Mouse (Mus musculus): ENCODE results near the gene Plekhd1.

The Plekhd1 gene

DNA sequence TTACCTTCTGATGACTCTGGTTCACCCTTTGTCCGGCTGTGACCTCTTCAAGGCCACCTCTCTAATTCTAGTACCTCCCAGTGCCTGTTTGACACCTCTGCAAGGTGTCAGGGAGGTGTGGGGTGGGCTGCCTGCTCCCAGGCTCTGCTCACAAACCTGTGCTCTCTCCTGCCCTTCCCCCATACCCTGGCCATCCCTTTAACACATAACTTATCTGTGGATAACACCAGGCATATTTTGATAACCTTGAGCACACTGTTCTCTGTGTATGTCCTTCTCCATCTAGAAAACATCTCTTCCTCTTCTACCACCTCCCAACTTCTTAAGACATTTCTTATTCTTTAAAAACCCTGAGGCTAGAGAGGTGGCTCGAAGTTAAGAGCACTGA, 6.7 kb downstream of the Plekhd1 start:
- DNase-seq (ENCODE audit: low read depth), result no peak

GRCm38 (mm10) chr12:80701332-80701731, 8.9 kb downstream of the Plekhd1 start:
- no peak for DNase-seq (ENCODE audit: low read depth)

DNA sequence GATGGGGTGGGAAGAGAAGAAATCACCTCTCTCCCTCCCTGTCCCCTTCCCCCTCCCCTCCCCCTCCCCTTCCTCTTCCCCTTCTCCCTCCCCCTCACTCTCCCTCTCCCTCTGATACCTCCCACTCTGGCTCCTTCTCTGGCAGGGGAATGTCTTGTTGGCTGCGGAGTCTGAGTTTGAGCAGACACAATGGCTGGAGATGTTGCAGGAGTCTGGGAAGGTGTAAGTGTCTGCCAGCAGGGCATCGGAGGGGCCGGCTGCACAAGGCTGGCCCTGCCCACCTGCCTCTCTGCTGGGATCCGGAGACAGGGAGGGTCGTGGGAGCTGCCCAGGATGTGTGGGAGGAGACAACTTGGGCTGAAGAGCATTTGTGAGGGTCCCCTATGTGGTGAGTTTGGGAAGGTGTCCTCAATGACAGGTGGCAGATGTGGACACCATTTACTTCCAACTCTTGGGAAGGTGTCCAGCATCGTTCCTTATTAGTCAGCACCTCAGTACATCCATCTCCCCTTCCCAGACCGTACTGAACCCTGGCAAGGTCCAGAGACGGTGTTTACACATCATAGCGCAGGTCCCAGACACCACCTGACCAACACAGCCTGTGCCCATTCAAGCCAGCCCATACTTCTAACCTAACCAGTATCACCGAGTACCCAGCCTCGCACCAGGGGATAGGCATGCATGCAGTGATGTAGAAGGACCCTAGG, 14.0 kb downstream of the Plekhd1 start:
- DNase-seq (ENCODE audit: low read depth), result no peak

DNA sequence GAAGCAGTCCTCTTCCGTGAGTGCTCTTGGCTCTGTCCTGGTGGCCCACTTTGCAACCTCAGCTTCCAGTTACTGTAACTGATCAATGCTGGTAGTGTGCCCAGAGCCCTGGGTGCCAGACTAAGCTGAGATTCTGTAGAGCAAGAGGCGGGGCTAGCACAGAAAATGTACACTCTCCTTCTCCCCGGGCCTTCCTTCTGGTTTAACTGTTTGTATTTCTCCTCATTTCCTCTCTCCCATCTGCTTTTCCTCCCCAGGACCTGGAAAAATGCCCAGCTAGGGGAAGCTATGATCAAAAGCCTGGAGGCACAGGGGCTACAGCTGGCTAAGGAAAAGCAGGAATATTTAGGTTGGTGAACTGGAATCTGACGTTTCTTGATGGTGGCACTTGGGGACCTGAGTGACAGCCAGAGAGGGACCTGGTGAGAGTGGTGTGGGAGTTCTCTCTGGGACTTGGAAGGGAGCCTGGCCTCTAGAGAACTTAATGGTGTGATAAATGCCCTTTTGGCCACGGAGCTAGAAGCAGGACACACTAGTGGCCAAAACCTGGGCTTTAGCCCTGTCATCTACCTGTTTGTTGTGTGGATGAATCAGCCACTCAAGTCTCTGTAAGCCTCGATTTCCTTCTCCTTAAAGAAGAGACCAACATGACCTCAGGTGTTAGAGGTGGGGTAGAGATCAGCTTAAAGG, 14.7 kb downstream of the Plekhd1 start:
- no peak for DNase-seq (ENCODE audit: low read depth)

GRCm38 (mm10) chr12:80715915-80716314, 23.5 kb downstream of the Plekhd1 start:
- DNase-seq (ENCODE audit: low read depth), result no peak

GRCm38 (mm10) chr12:80719141-80719540, 26.8 kb downstream of the Plekhd1 start:
- DNase-seq (ENCODE audit: low read depth), result no peak

- DNase-seq (ENCODE audit: low read depth), result no peak
Observed at GRCm38 (mm10) chr12:80720507-80720906, 28.1 kb downstream of the Plekhd1 start.

GRCm38 (mm10) chr12:80721458-80721857, 29.1 kb downstream of the Plekhd1 start:
- no peak for DNase-seq (ENCODE audit: low read depth)

DNA sequence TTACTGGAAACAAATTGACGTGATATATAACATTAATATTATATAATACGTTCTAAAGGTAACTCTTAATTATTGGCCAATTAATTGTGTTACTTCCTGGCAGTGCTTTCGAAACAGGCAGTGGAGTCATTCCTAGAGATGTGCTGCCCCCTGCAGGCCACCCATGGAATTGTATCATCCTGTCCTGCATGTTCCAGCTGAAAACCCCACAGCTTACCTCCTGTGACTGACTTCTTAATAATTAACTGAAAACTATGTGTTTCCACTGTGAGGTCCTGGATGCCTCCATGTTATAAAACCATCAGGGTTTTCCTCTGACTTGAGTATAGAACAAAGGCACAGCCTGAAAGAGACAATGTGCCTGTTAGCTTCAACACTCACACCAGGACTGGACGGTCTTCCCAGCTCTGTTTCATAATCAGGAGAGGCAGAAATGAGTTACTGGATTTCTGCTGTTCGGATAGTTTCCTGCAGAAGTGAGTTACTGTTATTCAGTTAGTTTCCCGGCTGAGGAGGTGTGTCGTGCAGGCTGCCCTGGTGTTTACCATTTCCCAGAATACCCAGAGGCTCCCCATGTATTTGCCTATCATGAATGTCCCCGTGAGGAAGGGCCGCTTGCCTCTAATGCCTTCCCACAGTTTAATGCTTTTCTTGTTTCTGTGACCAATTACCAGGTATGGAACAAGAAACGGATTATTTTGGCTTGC, 32.6 kb downstream of the Plekhd1 start:
- peak; percentile 75 for DNase-seq (ENCODE audit: low read depth)

- DNase-seq (ENCODE audit: low read depth), result no peak
Observed at GRCm38 (mm10) chr12:80728207-80728606, 35.8 kb downstream of the Plekhd1 start.

GRCm38 (mm10) chr12:80728814-80729213, 36.4 kb downstream of the Plekhd1 start:
- DNase-seq (ENCODE audit: low read depth), result no peak

GRCm38 (mm10) chr12:80729758-80730530, 37.6 kb downstream of the Plekhd1 start:
- no peak for DNase-seq (ENCODE audit: low read depth)

DNA sequence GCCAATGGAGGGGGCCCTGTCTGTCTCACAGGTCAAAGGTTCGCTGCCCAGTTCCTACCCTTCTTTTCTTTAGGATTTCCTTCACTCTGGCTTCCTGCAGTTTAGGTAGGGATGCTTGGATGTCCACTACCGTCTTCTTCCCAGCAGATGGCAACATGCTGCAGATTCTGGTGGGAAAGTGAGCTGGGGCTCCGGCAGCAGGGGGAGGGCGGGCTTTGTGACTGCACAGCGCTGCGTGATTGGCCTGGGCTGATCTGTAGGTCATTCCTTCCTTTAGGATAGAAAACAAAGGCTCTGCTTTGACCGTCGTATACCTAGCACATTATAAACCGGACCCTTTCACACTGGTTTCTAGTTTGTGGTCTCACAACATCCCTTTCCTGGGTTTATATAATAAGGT, 38.2 kb downstream of the Plekhd1 start:
- DNase-seq (ENCODE audit: low read depth), result no peak

- no peak for DNase-seq (ENCODE audit: low read depth)
Observed at GRCm38 (mm10) chr12:80734526-80735470, 42.4 kb downstream of the Plekhd1 start.

DNA sequence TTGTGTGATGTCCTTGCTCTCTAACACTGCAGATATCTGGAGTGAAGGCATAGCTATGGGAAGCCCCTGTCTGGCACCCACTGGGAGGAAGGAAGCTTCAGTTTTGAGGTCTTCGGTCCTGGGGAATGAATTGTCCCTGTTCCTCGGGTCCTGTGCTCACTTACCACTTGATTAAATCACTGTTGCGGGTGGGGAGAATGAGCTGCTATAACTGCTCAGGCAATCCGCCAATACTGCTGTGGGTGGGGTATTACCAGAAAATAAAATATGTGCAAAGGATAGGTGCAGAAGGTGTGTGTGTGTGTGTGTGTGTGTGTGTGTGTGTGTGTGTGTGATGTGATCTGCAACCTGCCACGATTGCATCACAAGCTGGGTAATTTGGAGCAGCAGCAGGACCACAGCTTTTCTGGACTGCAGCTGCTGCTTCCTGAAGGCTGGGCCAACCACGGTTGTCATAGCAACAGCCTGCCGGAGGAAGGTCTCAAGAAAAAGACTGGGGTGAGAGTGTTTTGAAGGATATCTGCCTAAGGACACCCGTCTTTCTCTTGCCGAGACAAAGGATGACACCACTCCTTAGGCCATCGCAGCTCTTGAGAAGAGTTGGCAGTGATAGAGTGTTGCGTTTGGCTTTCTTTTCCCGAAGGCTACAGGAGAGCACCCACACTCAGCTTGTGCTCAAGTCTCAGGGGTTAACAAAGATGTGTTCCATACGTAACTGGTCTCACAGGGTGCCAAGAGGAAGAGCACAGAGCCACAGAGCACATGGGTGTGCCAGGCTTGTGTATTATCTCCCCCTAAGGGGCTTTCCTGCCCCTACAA, 44.3 kb downstream of the Plekhd1 start:
- DNase-seq (ENCODE audit: low read depth), result peak; percentile 14

- DNase-seq (ENCODE audit: low read depth), result no peak
Observed at GRCm38 (mm10) chr12:80737283-80737600, 44.9 kb downstream of the Plekhd1 start.

- DNase-seq (ENCODE audit: low read depth), result peak; percentile 46
Observed at GRCm38 (mm10) chr12:80739482-80739881, 47.1 kb downstream of the Plekhd1 start.

- DNase-seq (ENCODE audit: low read depth), result no peak
Observed at GRCm38 (mm10) chr12:80744614-80745013, 52.2 kb downstream of the Plekhd1 start.

- no peak for DNase-seq (ENCODE audit: low read depth)
Observed at GRCm38 (mm10) chr12:80746031-80746813, 53.8 kb downstream of the Plekhd1 start.

GRCm38 (mm10) chr12:80751556-80751955, 59.2 kb downstream of the Plekhd1 start:
- no peak for DNase-seq (ENCODE audit: low read depth)

All from naive thymus-derived CD4-positive, alpha-beta T cell, adult 2 months (primary cell).